Mouse (Mus musculus) limb, embryonic 12.5 days (tissue): ENCODE results near the gene Snapin. TPM values are rescaled to one million over a fixed set of nuclear protein-coding genes. Genes with fewer than 3 reads are reported as not detected.

Experiments
- ATAC-seq: fragments of 200-750 bp; cut with Nextera tagmentation; 2 replicates; pipeline ENCODE4 v1.8.0; 2017; ENCODE audit warnings: low read depth, moderate TSS enrichment; ENCODE audit not compliant: insufficient number of reproducible peaks, insufficient read depth, low FRiP score, low TSS enrichment
- H3K27ac ChIP-seq: fragments of 300-500 bp; sonication (generic); 2 replicates; pipeline ENCODE4 v1.5.1; 2016; ENCODE audit warnings: mild to moderate bottlenecking, moderate library complexity
- H3K27me3 ChIP-seq: fragments of 300-500 bp; sonication (generic); 2 replicates; pipeline ENCODE4 v1.6.1; 2016; ENCODE audit warnings: mild to moderate bottlenecking, moderate library complexity
- H3K36me3 ChIP-seq: fragments of 300-500 bp; sonication (generic); 2 replicates; pipeline ENCODE4 v1.6.1; 2016; ENCODE audit warnings: mild to moderate bottlenecking, moderate library complexity
- H3K4me1 ChIP-seq: fragments of 300-500 bp; sonication (generic); replicated peaks from 2 replicates; pipeline ENCODE4 v1.6.1; 2016
- H3K4me2 ChIP-seq: fragments of 300-500 bp; sonication (generic); 2 replicates; pipeline ENCODE4 v1.6.1; 2016; ENCODE audit warnings: mild to moderate bottlenecking, moderate library complexity
- H3K4me3 ChIP-seq: fragments of 300-500 bp; sonication (generic); replicated peaks from 2 replicates; pipeline ENCODE4 v1.5.1; 2016; ENCODE audit warnings: mild to moderate bottlenecking
- H3K9ac ChIP-seq: fragments of 300-500 bp; sonication (generic); replicated peaks from 2 replicates; pipeline ENCODE4 v1.6.1; 2016; ENCODE audit warnings: mild to moderate bottlenecking, moderate library complexity
- H3K9me3 ChIP-seq: fragments of 300-500 bp; sonication (generic); 2 replicates; pipeline ENCODE4 v1.6.1; 2016; ENCODE audit warnings: mild to moderate bottlenecking, moderate library complexity
- WGBS: fragments of 180-500 bp; shearing (Covaris S2); methylation state at CpG from one replicate; pipeline ENCODE4 v1.1.7; 2016; 5-methylcytosine and 5-hydroxymethylcytosine counted together
- polyA plus RNA-seq: library from polyadenylated mRNA; unstranded; fragments of >200 nt; fragmentation: Nextera tagmentation; extraction: Ambion mirVana; gene quantifications from 2 replicates; pipeline ENCODE4 v1.2.1, GENCODE M21; 2016

Gene Snapin
- polyA plus RNA-seq, 1 experiment from 2014 or later: 66.2 TPM

DNA sequence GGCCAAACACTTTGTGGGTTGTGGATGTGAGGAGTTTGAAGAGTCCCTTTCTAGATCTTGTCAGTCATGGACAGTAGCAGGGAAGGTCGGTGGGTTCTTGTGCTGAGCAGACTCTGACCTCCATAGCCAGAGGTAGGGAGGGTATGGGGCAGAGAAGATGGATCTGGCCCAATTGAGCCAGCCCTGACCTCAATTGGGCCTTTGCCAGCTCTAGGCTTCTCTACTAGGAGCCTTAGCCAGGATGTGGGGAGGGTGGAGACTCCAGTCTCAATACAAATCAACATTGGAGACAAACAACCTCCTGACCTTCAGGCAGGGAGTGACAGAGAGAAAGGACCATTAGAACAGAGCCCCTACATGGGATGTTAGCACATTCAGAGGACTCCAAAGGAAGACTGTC is 24.4 kb upstream of the Snapin start:
- WGBS: 42% methylated on average over 1 of the region's 1 CpGs
- Histone ChIP-seq H3K27me3 (peaks cover 25% of the 10 kb centered on the region), H3K4me2 (peak overlapping the region; percentile 74), H3K9ac (peak overlapping the region; percentile 46; the same call in 1 of the 2 replicates), H3K4me3 (peak overlapping the region; percentile 35), H3K9me3 (no peaks in the 10 kb centered on the region), H3K27ac (no peak overlapping the region), H3K36me3 (0 out of 2 replicates have a peak, but pooled peaks cover 4% of the 10 kb centered on the region), H3K4me1 (peaks cover 11% of the 10 kb centered on the region; the same call in 1 of the 2 replicates)
- ATAC-seq: 0 out of 2 replicates have a peak, but pooled peaks have one; percentile 11

DNA sequence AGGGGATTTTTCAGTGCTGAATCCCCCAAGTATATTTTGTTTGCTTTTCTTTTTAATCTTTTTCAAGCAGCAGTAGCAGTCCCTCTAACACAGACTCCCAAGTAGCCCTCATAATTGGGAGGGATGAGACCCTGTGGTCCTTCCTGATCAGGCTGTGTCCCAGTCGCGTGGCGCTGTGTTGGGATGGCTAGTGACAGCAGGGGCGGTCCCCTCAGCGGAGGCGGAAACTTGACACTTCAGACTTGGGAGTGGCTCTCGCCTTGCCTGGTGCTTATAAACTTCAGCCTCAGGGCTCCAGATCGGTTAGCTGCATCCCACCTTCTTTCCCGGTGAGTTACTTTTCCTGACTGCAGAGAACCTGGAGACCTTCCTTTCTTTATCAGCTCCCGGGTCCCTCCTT is 23.9 kb upstream of the Snapin start:
- 0 out of 2 replicates have a peak, but pooled peaks cover 4% of the 10 kb centered on the region for H3K36me3 ChIP-seq
- peak; percentile 56; the same call in 1 of the 2 replicates for ATAC-seq
- peak overlapping the region; percentile 35 for H3K4me3 ChIP-seq
- peak overlapping the region; percentile 74 for H3K4me2 ChIP-seq
- peaks cover 25% of the 10 kb centered on the region for H3K27me3 ChIP-seq
- peak overlapping the region; percentile 46; the same call in 1 of the 2 replicates for H3K9ac ChIP-seq
- no peaks in the 10 kb centered on the region for H3K9me3 ChIP-seq
- WGBS: 2% methylated on average over 10 of the region's 10 CpGs
- no peak overlapping the region for H3K27ac ChIP-seq
- peaks cover 11% of the 10 kb centered on the region; the same call in 1 of the 2 replicates for H3K4me1 ChIP-seq

DNA sequence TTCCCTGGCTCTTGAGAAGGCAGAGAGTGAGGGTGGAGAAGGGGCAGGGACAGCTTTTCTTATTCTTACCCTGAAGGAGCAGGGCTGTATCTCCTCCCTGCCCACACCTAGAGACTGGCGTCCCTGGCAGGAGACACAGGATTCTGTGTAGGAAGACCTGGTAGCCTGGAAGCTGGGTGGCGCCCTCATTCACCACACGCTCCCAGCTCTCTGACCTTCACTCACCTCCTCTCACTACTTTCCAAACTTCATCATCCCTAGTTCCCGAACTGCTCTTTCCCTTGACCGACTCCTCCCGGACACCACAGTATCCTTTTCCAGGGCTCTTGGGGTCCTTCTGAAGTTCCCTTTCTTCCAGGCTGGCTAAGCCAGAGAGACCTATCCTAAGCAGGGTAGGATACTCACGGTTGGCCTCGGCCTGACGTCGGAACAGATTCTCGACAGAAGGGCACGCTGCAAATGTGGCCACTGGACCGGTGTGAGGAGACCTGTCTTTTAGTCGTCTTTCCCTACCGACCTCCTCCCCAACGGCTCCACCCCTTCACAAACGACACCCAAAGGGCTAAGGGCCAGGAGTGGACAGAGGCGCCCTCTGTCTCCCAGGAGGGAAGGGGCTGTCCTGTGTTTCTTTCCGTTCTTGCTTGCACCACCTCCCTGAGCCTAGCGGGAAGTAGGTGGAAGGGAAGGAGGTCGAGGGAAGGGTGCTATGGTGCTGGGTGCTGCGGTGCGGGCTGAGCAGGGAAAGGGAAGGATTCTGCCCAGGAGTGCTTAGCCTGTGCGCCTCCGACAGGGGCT is 23.2 kb upstream of the Snapin start, which contains the start of the genes S100a1 and S100a13:
TSS of gene S100a1 (minus strand) at position 597 of the 795 bp plus-strand sequence.
TSS of gene S100a13 (plus strand) at position 640 of the 795 bp plus-strand sequence.
- ATAC-seq: no peak
- H3K4me3 ChIP-seq: peak within 1 kb of the TSS; percentile 35
- 0 out of 2 replicates have a peak, but pooled peaks cover 4% of the 10 kb centered on the region for H3K36me3 ChIP-seq
- no peak within 1 kb of the TSS for H3K27ac ChIP-seq
- peak within 1 kb of the TSS; percentile 46 for H3K9ac ChIP-seq
- H3K27me3 ChIP-seq: peaks cover 25% of the 10 kb centered on the region
- peaks cover 11% of the 10 kb centered on the region; the same call in 1 of the 2 replicates for H3K4me1 ChIP-seq
- WGBS: 5% methylated on average over 25 of the region's 25 CpGs
- no peaks in the 10 kb centered on the region for H3K9me3 ChIP-seq
- H3K4me2 ChIP-seq: peak within 1 kb of the TSS; percentile 74

DNA sequence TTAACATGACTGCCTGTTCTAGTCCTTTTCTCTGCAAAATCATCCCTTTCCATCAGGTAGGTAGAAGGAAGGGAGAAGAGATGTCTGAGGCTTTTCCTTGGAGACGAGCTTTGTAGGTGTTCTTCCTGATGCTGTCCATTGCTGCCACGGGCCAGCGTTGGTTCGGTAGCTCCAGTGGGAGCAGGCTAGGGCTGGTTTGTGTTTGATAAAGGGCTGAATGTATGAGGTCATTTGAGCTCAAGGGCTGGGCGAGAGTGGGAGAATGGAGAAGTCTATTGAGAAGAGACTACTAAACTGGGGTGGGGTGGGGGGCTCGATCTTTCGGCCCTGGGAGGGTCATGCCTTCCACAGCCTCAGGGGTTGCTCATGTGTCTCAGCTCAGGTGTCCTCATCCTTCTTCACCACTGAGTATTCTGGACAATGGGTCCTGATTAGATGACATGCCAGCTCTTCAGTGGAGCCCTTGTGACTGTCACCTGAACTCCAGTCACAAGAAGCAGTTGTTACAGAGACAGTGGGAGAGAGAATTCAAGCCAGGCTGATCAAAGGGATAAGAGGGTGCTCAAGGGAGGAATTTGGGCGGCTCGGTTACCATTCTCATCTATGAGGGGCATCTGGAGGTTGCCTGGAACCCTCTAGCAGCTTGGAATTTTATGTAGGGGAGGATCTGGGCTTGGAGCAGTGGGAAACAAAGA is 22.3 kb upstream of the Snapin start:
- peaks cover 25% of the 10 kb centered on the region for H3K27me3 ChIP-seq
- no peak for ATAC-seq
- peaks cover 14% of the 10 kb centered on the region for H3K4me1 ChIP-seq
- 77% methylated on average over 9 of the region's 9 CpGs for WGBS
- H3K9ac ChIP-seq: no peak overlapping the region
- 0 out of 2 replicates have a peak, but pooled peaks cover 4% of the 10 kb centered on the region for H3K36me3 ChIP-seq
- 0 out of 2 replicates have a peak overlapping the region, but pooled peaks have one; percentile 74 for H3K4me2 ChIP-seq
- H3K9me3 ChIP-seq: no peaks in the 10 kb centered on the region
- no peak overlapping the region for H3K4me3 ChIP-seq
- no peak overlapping the region for H3K27ac ChIP-seq

DNA sequence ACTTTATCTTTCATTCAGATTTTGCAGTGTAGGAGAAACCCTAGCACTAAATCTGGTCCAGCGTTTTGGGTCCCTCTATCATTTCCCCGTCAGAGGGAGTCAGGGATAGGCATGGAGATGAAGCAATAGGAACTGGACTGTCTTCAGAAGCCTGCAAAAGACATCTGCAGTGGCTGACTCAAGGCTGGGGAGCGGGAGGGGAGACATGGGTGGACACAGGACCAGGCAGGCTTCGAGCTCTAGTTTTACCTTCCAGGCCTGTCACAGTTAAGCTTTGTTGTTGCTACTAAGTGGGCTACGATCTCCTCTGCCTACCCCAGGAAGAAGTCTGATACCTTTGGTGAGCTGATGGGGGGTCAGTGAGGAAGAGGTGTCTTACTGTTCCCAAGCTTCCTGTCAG is 21.4 kb upstream of the Snapin start:
- H3K9ac ChIP-seq: no peak overlapping the region
- H3K9me3 ChIP-seq: no peaks in the 10 kb centered on the region
- peaks cover 8% of the 10 kb centered on the region for H3K36me3 ChIP-seq
- H3K4me3 ChIP-seq: no peak overlapping the region
- 83% methylated on average over 5 of the region's 5 CpGs for WGBS
- no peak overlapping the region for H3K27ac ChIP-seq
- H3K4me1 ChIP-seq: peaks cover 22% of the 10 kb centered on the region
- peaks cover 25% of the 10 kb centered on the region for H3K27me3 ChIP-seq
- no peak for ATAC-seq
- no peak overlapping the region for H3K4me2 ChIP-seq

DNA sequence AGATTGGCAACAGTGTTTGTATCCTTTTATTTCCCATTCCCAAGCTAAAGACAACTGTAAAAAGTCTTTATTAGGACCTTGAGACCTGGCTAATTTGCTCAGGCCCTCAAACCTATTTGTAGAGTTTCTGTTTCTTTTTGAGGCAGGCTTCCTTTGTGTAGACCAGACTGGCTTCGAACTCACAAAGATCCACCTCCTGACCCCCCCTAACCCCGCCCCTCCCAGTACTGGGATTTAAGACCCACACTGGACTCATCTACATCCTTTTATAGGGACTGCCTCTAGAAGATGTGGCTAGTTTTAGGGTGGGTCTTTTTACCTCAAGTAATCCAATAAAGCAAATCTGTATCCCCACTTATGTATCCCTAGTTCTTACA is 18.9 kb upstream of the Snapin start:
- H3K9ac ChIP-seq: no peak overlapping the region
- H3K4me2 ChIP-seq: peak overlapping the region; percentile 48
- no peaks in the 10 kb centered on the region for H3K9me3 ChIP-seq
- H3K4me1 ChIP-seq: peaks cover 27% of the 10 kb centered on the region
- ATAC-seq: no peak
- H3K27ac ChIP-seq: peak overlapping the region; percentile 92
- H3K36me3 ChIP-seq: peaks cover 34% of the 10 kb centered on the region
- 19% methylated on average over 2 of the region's 2 CpGs for WGBS
- H3K4me3 ChIP-seq: peak overlapping the region; percentile 69
- peaks cover 25% of the 10 kb centered on the region for H3K27me3 ChIP-seq

DNA sequence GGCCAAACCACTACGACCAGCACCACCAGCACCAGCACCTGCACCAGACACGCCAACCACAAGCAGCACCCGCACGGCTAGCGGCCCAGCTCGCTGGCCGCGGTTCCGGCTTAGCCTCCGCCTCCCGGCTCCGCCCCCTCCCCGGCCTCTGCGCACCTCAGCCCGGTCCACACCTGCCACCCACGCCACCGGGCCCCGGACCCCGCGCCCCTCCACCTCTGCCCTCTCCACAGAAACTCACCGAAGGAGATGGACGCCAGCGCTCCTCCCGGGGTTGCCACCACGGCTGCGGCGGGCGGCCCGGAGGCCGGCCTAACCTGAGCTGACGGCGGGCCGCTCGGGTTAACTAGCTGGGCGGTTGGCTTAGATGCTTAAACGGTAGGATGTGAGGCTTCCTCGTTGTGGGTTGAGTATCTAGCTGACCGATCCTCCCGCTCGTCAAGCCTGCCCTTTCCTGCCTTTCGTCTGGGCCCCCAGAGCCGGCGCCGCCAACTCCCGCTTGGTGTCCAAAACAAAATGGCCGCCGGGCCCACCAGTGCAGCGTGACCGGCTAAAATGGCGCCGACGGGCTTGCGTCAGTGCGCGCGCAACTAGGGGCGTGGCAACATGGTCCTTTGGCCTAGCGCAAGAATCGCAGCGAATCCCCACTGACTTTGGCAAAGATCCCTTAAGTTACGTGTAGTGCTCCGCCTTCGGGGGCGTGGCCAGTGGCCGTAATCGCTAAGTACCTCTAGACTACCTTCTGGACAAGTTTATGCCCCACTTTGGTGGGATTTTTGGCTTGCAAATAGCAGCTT is 18.3 kb upstream of the Snapin start, which contains the start of gene Chtop:
TSS of gene Chtop (minus strand) at position 549 of the 797 bp plus-strand sequence.
- Histone ChIP-seq H3K4me2 (peak within 1 kb of the TSS; percentile 61), H3K36me3 (peaks cover 39% of the 10 kb centered on the region), H3K9me3 (no peaks in the 10 kb centered on the region), H3K4me3 (peak within 1 kb of the TSS; percentile 69), H3K4me1 (peaks cover 24% of the 10 kb centered on the region), H3K27me3 (peaks cover 23% of the 10 kb centered on the region), H3K9ac (peak within 1 kb of the TSS; percentile 94), H3K27ac (peak within 1 kb of the TSS; percentile 92)
- WGBS: under 1% methylated on average over 66 of the region's 66 CpGs
- peak; percentile 87 for ATAC-seq

DNA sequence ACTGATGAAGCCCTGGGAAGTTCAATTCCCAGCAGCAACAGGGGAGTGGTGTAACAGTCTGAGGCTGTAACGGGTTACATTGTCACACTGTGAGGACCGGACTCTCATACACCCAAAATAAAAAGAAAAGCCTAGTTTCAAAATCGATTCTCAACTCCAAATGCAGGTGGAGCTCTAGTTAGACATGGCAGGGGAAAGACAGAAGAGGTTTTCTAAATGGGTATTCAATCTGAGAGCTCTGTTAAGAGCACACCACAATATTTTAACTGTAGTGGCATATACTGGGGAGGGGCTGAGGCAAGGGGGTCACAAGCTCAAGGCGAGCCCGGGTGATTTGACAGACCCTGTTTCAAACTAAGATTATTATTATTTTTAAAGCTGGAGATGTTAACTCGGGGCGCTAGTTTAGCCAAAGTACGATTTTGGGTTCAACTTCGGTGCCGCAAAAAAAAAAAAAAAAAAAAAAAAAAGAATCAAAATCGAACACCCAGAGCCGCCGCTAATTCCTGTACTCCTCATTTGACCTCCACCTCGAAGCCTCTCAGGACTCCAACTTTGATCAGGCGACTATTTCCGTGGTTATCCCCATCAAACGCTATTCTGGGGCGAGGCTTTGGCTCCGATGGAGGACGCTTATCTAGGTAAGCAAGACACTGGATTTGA is 17.6 kb upstream of the Snapin start:
- ATAC-seq: no peak

DNA sequence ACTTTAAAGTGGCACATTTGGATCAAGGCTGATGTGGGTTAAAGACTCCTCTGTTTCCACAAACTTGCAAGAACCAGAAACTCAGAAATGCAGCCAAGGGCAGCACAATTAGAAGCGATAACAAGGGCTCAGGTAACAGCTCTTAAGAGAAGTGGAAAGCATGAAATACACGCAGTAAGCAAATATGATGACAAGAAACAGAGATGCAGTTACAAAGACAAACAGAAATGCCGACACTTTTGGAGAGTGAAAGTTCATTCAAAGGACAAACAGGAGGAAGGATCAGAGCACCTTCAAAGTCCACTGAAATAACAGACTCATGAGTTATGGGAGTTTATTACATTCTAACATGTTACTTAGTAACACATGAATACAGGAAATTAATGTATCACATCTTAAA is 15.5 kb upstream of the Snapin start:
- H3K9ac ChIP-seq: no peak overlapping the region
- peaks cover 67% of the 10 kb centered on the region for H3K36me3 ChIP-seq
- peaks cover 22% of the 10 kb centered on the region for H3K4me1 ChIP-seq
- WGBS: 88% methylated on average over 3 of the region's 3 CpGs
- H3K27ac ChIP-seq: no peak overlapping the region
- no peak overlapping the region for H3K4me3 ChIP-seq
- H3K4me2 ChIP-seq: no peak overlapping the region
- no peak for ATAC-seq
- 0 out of 2 replicates have a peak, but pooled peaks cover 5% of the 10 kb centered on the region for H3K27me3 ChIP-seq
- H3K9me3 ChIP-seq: no peaks in the 10 kb centered on the region

More for the DNA sequence above, 17.6 kb upstream of the Snapin start:
- peak overlapping the region; percentile 69 for H3K4me3 ChIP-seq
- no peaks in the 10 kb centered on the region for H3K9me3 ChIP-seq
- peak overlapping the region; percentile 94 for H3K9ac ChIP-seq
- peak overlapping the region; percentile 92; the same call in 1 of the 2 replicates for H3K27ac ChIP-seq
- H3K27me3 ChIP-seq: peaks cover 15% of the 10 kb centered on the region
- peak overlapping the region; percentile 61 for H3K4me2 ChIP-seq
- H3K36me3 ChIP-seq: peaks cover 47% of the 10 kb centered on the region
- whole genome bisulfite sequencing: 3% methylated on average over 20 of the region's 20 CpGs
- H3K4me1 ChIP-seq: peaks cover 22% of the 10 kb centered on the region

DNA sequence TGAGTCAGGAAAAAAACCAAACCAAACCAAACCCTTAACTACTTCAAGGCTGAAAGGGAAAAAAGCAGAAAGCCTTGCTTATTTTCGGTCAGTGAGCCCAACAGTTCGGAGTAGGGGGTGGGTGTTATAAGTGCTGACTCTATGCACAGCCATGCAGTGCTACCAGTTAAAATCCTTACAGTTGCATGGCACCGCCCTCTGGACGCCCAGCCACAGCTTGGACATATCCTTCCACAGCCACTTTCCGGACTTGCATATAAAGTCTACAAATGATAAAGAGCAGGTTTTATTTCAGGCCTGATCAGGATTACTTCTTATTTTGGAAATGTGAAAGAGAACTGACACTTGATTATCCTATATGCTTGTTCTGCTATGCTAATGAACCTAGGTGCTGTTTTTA is 14.4 kb upstream of the Snapin start:
- no peak for ATAC-seq
- H3K9ac ChIP-seq: no peak overlapping the region
- H3K36me3 ChIP-seq: peaks cover 73% of the 10 kb centered on the region
- peaks cover 22% of the 10 kb centered on the region for H3K4me1 ChIP-seq
- no peak overlapping the region for H3K27ac ChIP-seq
- no peak overlapping the region for H3K4me3 ChIP-seq
- no peaks in the 10 kb centered on the region for H3K27me3 ChIP-seq
- no peak overlapping the region for H3K4me2 ChIP-seq
- 90% methylated on average over 5 of the region's 5 CpGs for WGBS
- no peaks in the 10 kb centered on the region for H3K9me3 ChIP-seq
